Mouse (Mus musculus) layer of hippocampus, postnatal 25 days (tissue): Measurements from ENCODE around the gene 1110065P20Rik. TPM values are rescaled to one million over a fixed set of nuclear protein-coding genes. Genes with fewer than 3 reads are reported as not detected.

Source experiments
- DNase-seq, 2 experiments: peaks; one replicate each; pipeline ENCODE4 v3.0.0; 2022; ENCODE audit warnings: mixed read lengths in 2 of 2, low spot score in 1 of 2; ENCODE audit errors: extremely low spot score in 1 of 2
- total RNA-seq, 2 experiments: library from RNA; stranded (reverse); gene quantifications; 2 replicates each; pipeline ENCODE4 v1.2.3; 2021

Gene 1110065P20Rik
- 100 to 1,000 TPM in 1 of 2 experiments, 10 to 100 TPM in 1; 88.5 to 105 TPM for total RNA-seq

GRCm38 (mm10) chr4:124850933-124851658, at the start of gene 1110065P20Rik:
TSS of gene 1110065P20Rik (minus strand) at chr4:124851196.
- peak; percentile 56 to 59 for DNase-seq

- no peak for DNase-seq
These were observed 48.9 kb upstream of the 1110065P20Rik start for GRCm38 (mm10) chr4:124899906-124900305.

DNA sequence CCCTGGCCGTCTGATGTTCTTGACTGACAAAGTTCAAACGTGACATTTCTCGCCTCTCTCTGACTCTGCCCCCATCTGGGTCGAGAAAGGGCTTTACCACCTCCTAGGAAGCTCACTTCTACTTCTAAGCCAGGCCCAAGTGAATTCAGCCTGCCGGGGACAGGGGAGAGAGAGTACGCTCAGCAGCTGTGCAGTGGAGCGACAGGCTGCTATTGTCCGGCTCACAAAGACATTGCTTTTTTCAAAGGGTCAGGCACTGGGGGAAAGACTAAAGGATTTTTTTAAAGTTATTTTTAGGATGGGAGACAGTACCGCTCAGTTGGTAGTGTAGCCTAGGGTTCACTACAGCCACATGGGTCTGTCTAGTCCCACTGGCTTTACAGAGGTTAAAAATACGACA, 47.4 kb upstream of the 1110065P20Rik start:
- DNase-seq, result no peak

GRCm38 (mm10) chr4:124894508-124895428, 43.8 kb upstream of the 1110065P20Rik start:
- peak; percentile 21 to 40 for DNase-seq

DNA sequence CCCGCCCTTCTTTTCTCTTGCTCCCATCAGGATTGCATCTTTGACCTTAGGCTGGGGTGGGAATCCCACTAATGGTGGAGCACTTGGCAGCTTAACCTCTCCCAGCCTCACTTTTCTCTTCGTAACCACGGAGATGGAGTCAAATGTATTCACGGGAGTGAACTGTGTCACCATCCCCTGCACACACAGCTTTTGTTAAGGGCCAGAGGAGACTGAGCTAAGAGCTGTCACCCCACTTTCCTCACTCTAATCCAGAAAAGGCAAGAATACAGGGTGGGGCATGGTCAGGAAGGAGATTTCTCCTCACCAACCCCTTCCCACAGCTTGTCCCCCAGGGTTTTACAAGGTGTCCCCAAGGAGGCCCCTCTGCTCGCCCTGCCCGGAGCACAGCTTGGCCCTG, 42.8 kb upstream of the 1110065P20Rik start:
- no peak for DNase-seq

GRCm38 (mm10) chr4:124890831-124891230, 39.8 kb upstream of the 1110065P20Rik start:
- DNase-seq, result no peak

- DNase-seq, result no peak
These were observed 38.9 kb upstream of the 1110065P20Rik start for GRCm38 (mm10) chr4:124889935-124890334.

- no peak for DNase-seq
These were observed 37.7 kb upstream of the 1110065P20Rik start for GRCm38 (mm10) chr4:124888702-124889101.

DNA sequence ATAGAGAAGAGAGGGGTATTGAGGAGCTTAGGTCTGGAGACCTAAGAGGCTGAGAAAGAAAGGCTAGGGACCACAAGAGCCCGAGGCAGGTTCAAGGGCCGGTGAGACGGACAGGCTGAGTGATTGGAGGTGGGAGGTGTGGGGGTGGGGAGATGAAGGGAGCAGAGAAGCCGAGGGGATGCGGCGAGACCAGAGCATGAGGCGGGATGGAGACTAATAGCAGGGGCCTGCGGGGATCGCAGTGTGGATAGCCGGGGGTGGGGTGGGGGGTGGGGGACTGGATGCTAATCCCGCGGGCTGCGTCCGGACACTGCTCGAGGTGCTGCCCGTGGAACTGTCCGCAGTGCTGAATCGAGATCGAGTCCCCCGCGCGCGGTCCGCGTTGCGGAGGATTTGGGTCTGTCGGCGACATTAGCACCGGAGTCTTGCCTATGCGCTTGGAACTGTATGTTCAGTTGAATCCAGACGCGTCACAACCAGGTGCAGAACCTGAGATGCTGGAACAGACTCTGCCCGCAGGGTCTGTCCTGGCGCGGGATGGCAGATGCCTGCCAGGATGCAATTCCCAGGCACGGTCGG, 31.2 kb upstream of the 1110065P20Rik start:
- DNase-seq, result peak in 1 of 2 experiments; percentile 34

DNA sequence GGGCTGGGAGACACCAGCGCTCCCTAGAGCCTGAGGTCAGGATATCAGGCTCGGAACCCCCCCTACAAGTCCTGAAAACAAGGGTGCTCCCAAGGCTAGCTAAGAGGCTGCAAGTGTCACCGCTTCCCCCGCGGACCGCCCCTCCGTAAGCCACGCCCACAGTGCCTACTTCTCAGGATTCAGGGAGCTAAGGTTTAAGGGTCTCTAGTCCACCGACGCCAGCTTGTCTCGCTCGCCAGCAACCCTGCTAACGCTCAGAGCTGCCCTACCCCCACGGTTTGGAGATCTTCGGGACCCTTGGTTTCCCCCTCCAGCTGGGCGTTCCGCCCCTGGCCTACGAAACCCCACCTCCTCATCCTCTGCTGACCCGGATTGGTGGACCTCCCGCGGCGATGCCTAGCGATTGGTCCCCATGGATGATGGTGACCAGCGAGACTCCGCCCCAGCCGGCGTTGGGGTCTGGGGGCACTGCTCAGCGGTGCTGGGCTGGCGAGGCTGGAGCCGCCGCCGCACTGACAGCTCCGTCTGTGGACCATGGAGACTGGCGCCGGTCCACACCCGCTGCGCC, 30.4 kb upstream of the 1110065P20Rik start:
- DNase-seq, result peak; percentile 59 to 77

- DNase-seq, result no peak
These were observed 29.6 kb upstream of the 1110065P20Rik start, which contains the start of gene Epha10 for GRCm38 (mm10) chr4:124880599-124880998. TSS of gene Epha10 (plus strand) at chr4:124880899.

DNA sequence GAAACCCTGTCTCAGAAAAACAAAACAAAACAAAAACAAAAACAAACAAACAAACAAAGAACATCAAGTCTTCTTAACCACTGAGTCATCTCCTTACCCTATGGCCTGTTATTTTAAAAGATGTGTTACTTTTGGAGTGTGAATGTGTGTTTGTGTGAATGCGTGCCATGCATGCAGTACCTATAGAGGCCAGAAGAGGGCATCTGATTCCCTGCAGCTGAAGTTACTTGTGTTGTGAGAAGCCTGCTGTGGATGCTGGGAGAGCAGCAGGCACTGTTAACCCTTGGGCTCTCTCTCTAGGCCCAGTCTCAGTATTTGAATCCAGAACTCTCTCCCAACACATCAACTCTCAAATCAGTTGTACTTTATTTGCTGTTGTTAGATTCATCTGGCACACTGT, 21.7 kb upstream of the 1110065P20Rik start:
- DNase-seq, result no peak

DNA sequence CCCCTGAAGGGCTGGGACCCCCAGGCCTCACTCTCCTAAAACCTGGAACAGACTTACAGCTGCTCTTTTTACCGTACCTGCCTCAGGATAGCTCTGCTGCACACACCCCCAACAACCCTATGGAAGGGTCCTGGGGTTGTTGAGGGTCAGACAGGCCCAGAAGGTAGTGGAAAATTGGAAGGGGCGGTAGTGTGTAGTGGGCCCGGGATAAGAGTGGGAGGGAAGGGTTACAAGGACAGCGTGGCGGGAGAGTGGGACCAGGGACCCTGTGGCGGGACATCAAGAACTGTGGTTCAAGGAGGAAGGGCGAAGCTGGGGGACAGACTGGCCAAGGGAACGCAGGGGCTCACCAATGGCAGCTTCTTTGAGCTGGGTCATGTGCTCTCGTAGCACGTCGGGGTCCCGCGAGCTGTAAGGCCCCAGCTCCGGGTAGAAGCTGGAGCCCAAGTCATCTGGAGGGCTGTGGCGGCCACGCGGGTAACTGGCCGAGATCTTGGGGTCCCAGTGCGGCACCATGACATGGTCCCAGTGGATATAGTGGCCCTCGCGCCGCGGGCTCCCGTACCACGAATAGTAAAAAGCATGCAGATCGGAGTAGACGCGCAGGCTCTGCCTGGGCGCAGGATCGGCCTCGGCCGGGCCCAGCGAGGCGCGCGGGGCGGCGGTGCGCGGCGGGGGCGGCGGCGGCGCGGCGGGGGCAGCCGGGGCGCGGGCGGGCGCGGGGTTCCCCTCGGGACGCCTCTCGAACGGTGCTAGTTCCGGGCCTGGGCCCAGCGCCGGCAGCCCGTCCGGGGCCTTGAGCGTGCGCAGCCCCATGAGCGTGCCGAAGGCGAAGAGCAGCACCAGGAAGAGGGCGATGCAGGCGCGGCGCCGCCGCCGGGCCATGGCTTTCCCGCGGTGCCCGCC, 10.5 kb upstream of the 1110065P20Rik start, which contains the start of gene Maneal:
Gene Maneal, minus strand, starts transcription at position 889 of the 906 bp plus-strand sequence.
- DNase-seq, result no peak

- DNase-seq, result peak in 1 of 2 experiments; percentile 45
These were observed 9.4 kb upstream of the 1110065P20Rik start for GRCm38 (mm10) chr4:124860446-124860845.

GRCm38 (mm10) chr4:124858370-124858769, 7.4 kb upstream of the 1110065P20Rik start:
- no peak for DNase-seq

- DNase-seq, result no peak
These were observed 5.3 kb upstream of the 1110065P20Rik start for GRCm38 (mm10) chr4:124856294-124856693.

- peak; percentile 87 to 91 for DNase-seq
These were observed 609 bp downstream of the 1110065P20Rik start, which contains the start of gene Yrdc for GRCm38 (mm10) chr4:124850261-124850913. TSS of gene Yrdc (plus strand) at chr4:124850679.

DNA sequence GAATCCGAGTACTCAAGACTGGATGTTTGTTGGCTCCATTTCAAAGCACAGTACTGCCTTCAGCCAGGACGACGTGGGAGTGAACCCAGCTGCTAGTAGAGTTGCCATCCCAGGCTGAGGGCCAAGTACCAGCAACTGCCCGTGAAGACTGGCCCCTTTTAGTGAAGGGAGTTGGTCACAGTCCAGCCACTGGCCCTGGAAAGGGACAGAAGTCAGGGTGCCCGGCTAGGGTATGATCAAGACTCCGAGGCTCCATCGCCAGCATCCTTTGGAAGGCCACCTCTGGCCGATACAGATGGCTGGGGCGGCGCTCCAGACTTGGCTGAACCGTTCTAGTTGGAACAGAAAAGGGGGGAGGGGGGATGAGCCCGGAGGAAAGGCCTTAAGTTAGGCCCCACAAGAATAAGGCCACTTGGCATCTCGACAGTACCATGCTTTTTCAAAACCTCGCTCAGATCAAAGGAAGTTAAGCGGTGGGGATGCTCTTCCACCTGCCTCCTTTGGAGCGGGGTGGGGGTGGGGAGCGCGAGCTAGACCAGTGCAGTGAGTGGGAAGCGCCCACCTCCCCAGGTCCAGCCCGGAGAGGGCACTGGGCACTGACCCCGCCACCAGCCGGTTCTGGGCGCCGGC, 1.2 kb downstream of the 1110065P20Rik start:
- DNase-seq, result peak; percentile 48 to 51
